Mouse (Mus musculus) forebrain, embryonic 10.5 days (tissue): ENCODE data around the gene Sap18. TPM values are rescaled to one million over a fixed set of nuclear protein-coding genes. Genes with fewer than 3 reads are reported as not detected.
"Not testable (repeated sequence)": the region's sequence is repeated elsewhere in the genome, so short reads cannot be mapped to it uniquely, and the experiment has no call there.

Experiments used
- DNase-seq: peaks from one replicate; pipeline ENCODE4 v3.0.0-alpha.2; 2017; ENCODE audit warnings: low spot score; ENCODE audit errors: extremely low spot score
- H3K27ac ChIP-seq: fragments of 300-500 bp; sonication (generic); 2 replicates; pipeline ENCODE4 v1.5.1; 2016; ENCODE audit warnings: mild to moderate bottlenecking
- H3K27me3 ChIP-seq: fragments of 300-500 bp; sonication (generic); 2 replicates; pipeline ENCODE4 v1.6.1; 2016; ENCODE audit warnings: mild to moderate bottlenecking; ENCODE audit not compliant: poor library complexity, severe bottlenecking
- H3K36me3 ChIP-seq: fragments of 300-500 bp; sonication (generic); replicated peaks from 2 replicates; pipeline ENCODE4 v1.6.1; 2016; ENCODE audit warnings: mild to moderate bottlenecking, moderate library complexity
- H3K4me1 ChIP-seq: fragments of 300-500 bp; sonication (generic); 2 replicates; pipeline ENCODE4 v1.6.1; 2016
- H3K4me3 ChIP-seq: fragments of 300-500 bp; sonication (generic); 2 replicates; pipeline ENCODE4 v1.5.1; 2016; ENCODE audit warnings: mild to moderate bottlenecking, moderate library complexity
- H3K9me3 ChIP-seq: fragments of 300-500 bp; sonication (generic); 2 replicates; pipeline ENCODE4 v1.6.1; 2016; ENCODE audit warnings: mild to moderate bottlenecking, moderate library complexity
- WGBS: fragments of 180-500 bp; shearing (Covaris S2); methylation state at CpG from one replicate; pipeline ENCODE4 v1.1.7; 2016; 5-methylcytosine and 5-hydroxymethylcytosine counted together
- microRNA-seq: library from miRNA; unstranded; fragments of <30 nt; microRNA quantifications from one replicate; pipeline ENCODE4, GENCODE M21; 2017
- polyA plus RNA-seq: library from polyadenylated mRNA; unstranded; fragments of >200 nt; fragmentation: Nextera tagmentation; extraction: Ambion mirVana; gene quantifications from 2 replicates; pipeline ENCODE4 v1.2.1, GENCODE M21; 2016

Sap18 gene
- polyA plus RNA-seq, 1 experiment from 2014 or later, result 31.1 TPM

DNA sequence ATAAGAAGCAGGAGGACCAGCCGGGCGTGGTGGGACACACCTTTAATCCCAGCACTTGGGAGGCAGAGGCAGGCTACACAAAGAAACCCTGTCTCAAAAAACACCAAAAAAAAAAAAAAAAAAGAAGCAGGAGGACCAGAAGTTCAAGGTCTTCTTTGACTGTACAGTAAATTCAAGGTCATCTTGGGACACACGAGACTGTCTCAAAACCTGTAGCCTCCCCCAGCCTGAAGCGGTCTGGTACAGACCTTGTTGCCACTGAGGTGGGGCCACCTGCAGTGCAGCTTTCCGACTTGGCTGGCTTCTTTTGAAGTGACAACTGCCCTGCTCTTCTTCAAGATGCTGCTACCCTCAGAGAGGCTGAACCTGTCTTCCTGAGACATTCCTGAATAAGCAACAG lies 50.1 kb downstream of the Sap18 start:
- H3K36me3 ChIP-seq, result peaks cover 73% of the 10 kb centered on the region
- H3K4me1 ChIP-seq, result not testable (repeated sequence)

GRCm38 (mm10) chr14:57848646-57849045 lies 50.7 kb downstream of the Sap18 start:
- H3K4me3 ChIP-seq, result no peak overlapping the region
- 92% methylated on average over 2 of the region's 2 CpGs for WGBS
- H3K27ac ChIP-seq, result no peak overlapping the region
- H3K27me3 ChIP-seq, result no peaks in the 10 kb centered on the region
- no peaks in the 10 kb centered on the region for H3K4me1 ChIP-seq
- H3K36me3 ChIP-seq, result peaks cover 75% of the 10 kb centered on the region
- DNase-seq, result no peak
- no peaks in the 10 kb centered on the region for H3K9me3 ChIP-seq

More for the DNA sequence above, 50.1 kb downstream of the Sap18 start:
- DNase-seq, H3K27ac ChIP-seq, H3K4me3 ChIP-seq, H3K27me3 ChIP-seq, H3K9me3 ChIP-seq: not testable (repeated sequence)
- 87% methylated on average over 5 of the region's 5 CpGs for WGBS

GRCm38 (mm10) chr14:57850330-57850729 lies 52.4 kb downstream of the Sap18 start:
- Histone ChIP-seq H3K27ac (no peak overlapping the region), H3K4me1 (no peaks in the 10 kb centered on the region), H3K36me3 (peaks cover 60% of the 10 kb centered on the region), H3K27me3 (no peaks in the 10 kb centered on the region), H3K4me3 (no peak overlapping the region), H3K9me3 (no peaks in the 10 kb centered on the region)
- WGBS, result 89% methylated on average over 3 of the region's 3 CpGs
- no peak for DNase-seq

DNA sequence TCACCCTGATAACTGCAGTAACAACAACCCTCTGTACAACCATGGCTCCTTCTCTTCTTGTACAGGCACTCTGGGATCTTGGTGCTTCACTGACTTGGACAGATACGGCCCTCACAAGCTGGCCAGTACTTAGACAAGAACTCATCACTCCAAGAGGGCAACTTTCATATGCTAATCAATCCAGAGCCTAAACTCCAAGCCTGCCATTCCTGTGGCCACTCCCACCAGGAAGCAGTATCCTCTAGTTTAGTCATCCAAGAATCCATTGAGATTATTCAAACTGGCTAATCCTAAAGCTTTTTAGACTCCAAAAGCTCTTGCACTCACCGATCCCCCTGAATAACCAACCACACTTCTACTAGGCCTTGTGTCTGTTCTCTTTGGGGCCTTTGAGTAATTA lies 55.0 kb downstream of the Sap18 start:
- Histone ChIP-seq H3K4me3 (no peak overlapping the region), H3K36me3 (peaks cover 63% of the 10 kb centered on the region), H3K4me1 (no peaks in the 10 kb centered on the region), H3K27ac (no peak overlapping the region), H3K27me3 (no peaks in the 10 kb centered on the region), H3K9me3 (no peaks in the 10 kb centered on the region)
- WGBS, result 62% methylated on average over 2 of the region's 2 CpGs
- no peak for DNase-seq

GRCm38 (mm10) chr14:57856037-57856436 lies 58.1 kb downstream of the Sap18 start:
- not testable (repeated sequence) for H3K4me1 ChIP-seq, H3K4me3 ChIP-seq, H3K9me3 ChIP-seq, H3K27ac ChIP-seq, DNase-seq, H3K27me3 ChIP-seq
- H3K36me3 ChIP-seq, result peaks cover 55% of the 10 kb centered on the region

Small RNA genes lying within 50 kb of the gene (microRNA-seq; reads per million reads assigned to microRNA genes)
- 0.90 reads per million for gene Mir3077

Other genes starting within 250 kb of the Sap18 start
- gene Eef1akmt1, start 226.6 kb upstream of the Sap18 start, polyA plus RNA-seq, result 95.9 and 99.0 TPM in 2 replicates
- gene Xpo4, start 132.8 kb upstream of the Sap18 start, polyA plus RNA-seq, result 29.3 and 30.4 TPM in 2 replicates
- gene Gm49361, start 52.1 kb upstream of the Sap18 start, polyA plus RNA-seq, result not detected in 2 replicates
- 13.8 and 15.6 TPM in 2 replicates for gene Lats2, start 39.8 kb upstream of the Sap18 start, polyA plus RNA-seq
- gene Ska3, start 28.0 kb downstream of the Sap18 start, polyA plus RNA-seq, result 67.6 and 69.4 TPM in 2 replicates
- 148 and 159 TPM in 2 replicates for gene Mrpl57, start 28.1 kb downstream of the Sap18 start, polyA plus RNA-seq
- gene Zdhhc20, start 92.1 kb downstream of the Sap18 start, polyA plus RNA-seq, result 50.3 and 54.2 TPM in 2 replicates
- gene Micu2, start 201.1 kb downstream of the Sap18 start, polyA plus RNA-seq, result 55.4 and 58.2 TPM in 2 replicates